Mouse (Mus musculus) kidney, adult 2 months (tissue): ENCODE results near the gene Ccdc33.

Source experiments
- CTCF ChIP-seq: fragments of 200-500 bp; conservative IDR thresholded peaks from 2 replicates; pipeline ENCODE4 v1.5.1; 2011; ENCODE audit warnings: low read depth, mild to moderate bottlenecking, control low read depth, low read length, moderate library complexity, mixed read lengths; ENCODE audit not compliant: insufficient read depth, insufficient read length
- POLR2A ChIP-seq: fragments of 200-500 bp; IDR thresholded peaks from one replicate; pipeline ENCODE4 v1.6.1; 2011; ENCODE audit warnings: low read depth, low read length, control low read depth

DNA sequence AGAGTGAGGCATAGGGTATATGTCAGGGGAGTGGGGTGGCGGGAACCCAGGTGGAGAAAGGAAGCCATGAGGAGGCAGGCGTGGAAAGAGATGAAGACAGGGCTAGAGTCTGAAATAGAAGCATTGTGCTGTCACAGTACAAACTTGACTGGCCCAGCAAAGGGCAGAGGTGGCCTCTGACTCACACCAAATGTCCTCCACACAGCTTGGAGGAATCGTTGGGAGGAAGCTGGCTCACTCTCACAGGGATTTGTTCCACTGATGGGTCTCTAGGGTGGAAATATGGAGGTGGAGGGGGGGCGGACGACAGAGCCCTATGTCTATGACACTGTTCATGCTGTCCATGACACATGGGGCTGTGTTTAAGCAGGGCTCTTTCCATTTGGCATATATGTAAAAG lies 44.5 kb upstream of the Ccdc33 start:
- TF ChIP-seq CTCF (no peak), POLR2A (no peak)
